Mouse (Mus musculus) small intestine, adult 2 months (tissue): ENCODE results near the gene Phykpl. TPM values are rescaled to one million over a fixed set of nuclear protein-coding genes. Genes with fewer than 3 reads are reported as not detected.

ENCODE experiments used
- H3K27ac ChIP-seq: fragments of 200-500 bp; 2 replicates; pipeline ENCODE4 v1.5.1; 2012; ENCODE audit warnings: low read depth, low read length, control low read depth, inconsistent platforms; ENCODE audit not compliant: insufficient read depth
- H3K27me3 ChIP-seq: fragments of 200-500 bp; 2 replicates; pipeline ENCODE4 v1.6.1; 2012; ENCODE audit warnings: mild to moderate bottlenecking, moderate library complexity, low read length, inconsistent platforms; ENCODE audit not compliant: control insufficient read depth, insufficient read depth
- H3K36me3 ChIP-seq: fragments of 200-500 bp; 2 replicates; pipeline ENCODE4 v1.6.1; 2012; ENCODE audit warnings: mild to moderate bottlenecking, low read length, control low read depth, inconsistent platforms; ENCODE audit not compliant: control insufficient read depth, insufficient read depth
- H3K4me1 ChIP-seq: fragments of 200-500 bp; 2 replicates; pipeline ENCODE4 v1.6.1; 2012; ENCODE audit warnings: low read length, inconsistent platforms, mixed read lengths; ENCODE audit not compliant: control insufficient read depth, insufficient read depth, insufficient read length
- H3K4me3 ChIP-seq: fragments of 200-500 bp; 2 replicates; pipeline ENCODE4 v1.5.1; 2012; ENCODE audit warnings: low read depth, mild to moderate bottlenecking, control low read depth, inconsistent platforms, low read length, moderate library complexity
- CTCF ChIP-seq: fragments of 200-500 bp; IDR thresholded peaks from 2 replicates; pipeline ENCODE4 v1.5.1; 2012; ENCODE audit warnings: low read depth, mild to moderate bottlenecking, control low read depth, inconsistent platforms, low read length, moderate library complexity, mixed read lengths; ENCODE audit not compliant: insufficient replicate concordance, insufficient read length; ENCODE audit errors: extremely low read depth
- POLR2A ChIP-seq: fragments of 200-500 bp; IDR thresholded peaks from 2 replicates; pipeline ENCODE4 v1.6.1; 2012; ENCODE audit warnings: low read depth, mild to moderate bottlenecking, control low read depth, inconsistent platforms, low read length, moderate library complexity
- WGBS: fragments of 180-500 bp; shearing (Covaris S2); methylation state at CpG from one replicate; pipeline ENCODE4 v1.1.7; 2018; 5-methylcytosine and 5-hydroxymethylcytosine counted together
- polyA plus RNA-seq: library from polyadenylated mRNA; depleted of rRNA; stranded (reverse); fragments of >200 nt; gene quantifications from 2 replicates; pipeline ENCODE4 v1.2.3, GENCODE M21; 2012

The Phykpl gene
- polyA plus RNA-seq, 1 experiment, result 18.7 TPM

GRCm38 (mm10) chr11:51544413-51544812, 40.1 kb upstream of the Phykpl start:
- H3K4me3 ChIP-seq, result no peak overlapping the region
- H3K4me1 ChIP-seq, result no peaks in the 10 kb centered on the region
- 49% methylated on average over 2 of the region's 2 CpGs for WGBS
- H3K27ac ChIP-seq, result no peak overlapping the region
- H3K36me3 ChIP-seq, result no peaks in the 10 kb centered on the region
- no peaks in the 10 kb centered on the region for H3K27me3 ChIP-seq
- TF ChIP-seq POLR2A (no peak), CTCF (no peak)

GRCm38 (mm10) chr11:51545811-51546210, 38.7 kb upstream of the Phykpl start:
- Histone ChIP-seq H3K4me1 (no peaks in the 10 kb centered on the region), H3K4me3 (no peak overlapping the region), H3K27me3 (no peaks in the 10 kb centered on the region), H3K27ac (no peak overlapping the region), H3K36me3 (no peaks in the 10 kb centered on the region)
- WGBS, result 50% methylated on average over 4 of the region's 4 CpGs
- TF ChIP-seq POLR2A (no peak), CTCF (no peak)

- no peak overlapping the region for H3K27ac ChIP-seq
- H3K27me3 ChIP-seq, result no peaks in the 10 kb centered on the region
- TF ChIP-seq POLR2A (no peak), CTCF (no peak)
- WGBS, result 30% methylated on average over 5 of the region's 5 CpGs
- no peaks in the 10 kb centered on the region for H3K4me1 ChIP-seq
- H3K4me3 ChIP-seq, result no peak overlapping the region
- H3K36me3 ChIP-seq, result no peaks in the 10 kb centered on the region
Measured at GRCm38 (mm10) chr11:51551253-51551652, 33.3 kb upstream of the Phykpl start.

GRCm38 (mm10) chr11:51552091-51552490, 32.5 kb upstream of the Phykpl start:
- Histone ChIP-seq H3K36me3 (no peaks in the 10 kb centered on the region), H3K4me3 (no peak overlapping the region), H3K27ac (no peak overlapping the region), H3K4me1 (no peaks in the 10 kb centered on the region), H3K27me3 (no peaks in the 10 kb centered on the region)
- TF ChIP-seq POLR2A (no peak), CTCF (no peak)
- WGBS, result 54% methylated on average over 3 of the region's 3 CpGs

- H3K4me1 ChIP-seq, result no peaks in the 10 kb centered on the region
- 75% methylated on average over 10 of the region's 10 CpGs for WGBS
Measured at GRCm38 (mm10) chr11:51554590-51554989, 30.0 kb upstream of the Phykpl start.

GRCm38 (mm10) chr11:51555066-51555465, 29.5 kb upstream of the Phykpl start:
- TF ChIP-seq POLR2A (no peak), CTCF (no peak)
- WGBS, result 44% methylated on average over 2 of the region's 2 CpGs
- no peak overlapping the region for H3K4me3 ChIP-seq
- no peaks in the 10 kb centered on the region for H3K36me3 ChIP-seq
- H3K27ac ChIP-seq, result no peak overlapping the region
- H3K4me1 ChIP-seq, result no peaks in the 10 kb centered on the region
- H3K27me3 ChIP-seq, result no peaks in the 10 kb centered on the region

More at GRCm38 (mm10) chr11:51554590-51554989, 30.0 kb upstream of the Phykpl start:
- Histone ChIP-seq H3K27ac (no peak overlapping the region), H3K36me3 (no peaks in the 10 kb centered on the region), H3K27me3 (no peaks in the 10 kb centered on the region), H3K4me3 (no peak overlapping the region)
- no peak for TF ChIP-seq CTCF
- no peak for TF ChIP-seq POLR2A

- no peak for TF ChIP-seq CTCF
- TF ChIP-seq POLR2A, result no peak
- H3K27ac ChIP-seq, result no peak overlapping the region
- WGBS, result 81% methylated on average over 1 of the region's 1 CpGs
- H3K4me3 ChIP-seq, result no peak overlapping the region
- H3K4me1 ChIP-seq, result no peaks in the 10 kb centered on the region
- H3K27me3 ChIP-seq, result no peaks in the 10 kb centered on the region
- H3K36me3 ChIP-seq, result no peaks in the 10 kb centered on the region
Measured at GRCm38 (mm10) chr11:51563276-51563675, 21.3 kb upstream of the Phykpl start.

GRCm38 (mm10) chr11:51565062-51565461, 19.5 kb upstream of the Phykpl start:
- TF ChIP-seq POLR2A, result no peak
- TF ChIP-seq CTCF, result no peak
- 13% methylated on average over 3 of the region's 3 CpGs for WGBS
- no peaks in the 10 kb centered on the region for H3K4me1 ChIP-seq

More at GRCm38 (mm10) chr11:51565062-51565461, 19.5 kb upstream of the Phykpl start:
- no peak overlapping the region for H3K4me3 ChIP-seq
- H3K27me3 ChIP-seq, result no peaks in the 10 kb centered on the region
- H3K36me3 ChIP-seq, result no peaks in the 10 kb centered on the region
- H3K27ac ChIP-seq, result no peak overlapping the region
